Mouse (Mus musculus) stomach, postnatal 0 days (tissue): ENCODE results near the gene Map7. TPM values are rescaled to one million over a fixed set of nuclear protein-coding genes. Genes with fewer than 3 reads are reported as not detected.

Experiments
- ATAC-seq: fragments of 200-750 bp; cut with Nextera tagmentation; 2 replicates; pipeline ENCODE4 v1.8.0; 2017; ENCODE audit not compliant: low FRiP score, low TSS enrichment
- DNase-seq: peaks from one replicate; pipeline ENCODE4 v3.0.0-alpha.2; 2016; ENCODE audit warnings: low spot score
- H3K27ac ChIP-seq: fragments of 300-500 bp; sonication (generic); replicated peaks from 2 replicates; pipeline ENCODE4 v1.5.1; 2014; ENCODE audit warnings: mild to moderate bottlenecking, control low read depth
- H3K27me3 ChIP-seq: fragments of 300-500 bp; sonication (generic); 2 replicates; pipeline ENCODE4 v1.6.1; 2014; ENCODE audit warnings: low read length; ENCODE audit not compliant: control insufficient read depth, insufficient read depth
- H3K36me3 ChIP-seq: fragments of 300-500 bp; sonication (generic); 2 replicates; pipeline ENCODE4 v1.6.1; 2014; ENCODE audit warnings: low read length, mixed read lengths; ENCODE audit not compliant: control insufficient read depth, insufficient read depth
- H3K4me1 ChIP-seq: fragments of 300-500 bp; sonication (generic); replicated peaks from 2 replicates; pipeline ENCODE4 v1.6.1; 2014; ENCODE audit warnings: antibody characterized with exemption; ENCODE audit not compliant: control insufficient read depth, insufficient read depth
- H3K4me2 ChIP-seq: fragments of 300-500 bp; sonication (generic); replicated peaks from 2 replicates; pipeline ENCODE4 v1.6.1; 2014; ENCODE audit warnings: low read depth, mild to moderate bottlenecking, control low read depth, moderate library complexity
- H3K4me3 ChIP-seq: fragments of 300-500 bp; sonication (generic); 2 replicates; pipeline ENCODE4 v1.5.1; 2014; ENCODE audit warnings: low read depth, low read length, control low read depth
- H3K9ac ChIP-seq: fragments of 300-500 bp; sonication (generic); 2 replicates; pipeline ENCODE4 v1.6.1; 2014; ENCODE audit warnings: mild to moderate bottlenecking, low read length, control low read depth, mixed read lengths
- H3K9me3 ChIP-seq: fragments of 300-500 bp; sonication (generic); 2 replicates; pipeline ENCODE4 v1.6.1; 2016; ENCODE audit warnings: low read length; ENCODE audit not compliant: control insufficient read depth
- CTCF ChIP-seq: IDR thresholded peaks from 2 replicates; pipeline ENCODE4 v1.5.1; 2016; ENCODE audit warnings: antibody characterized with exemption, low read depth, mild to moderate bottlenecking, moderate library complexity
- EP300 ChIP-seq: optimal IDR thresholded peaks from 2 replicates; pipeline ENCODE3; 2016; ENCODE audit warnings: antibody characterized with exemption
- WGBS: fragments of 180-500 bp; shearing (Covaris S2); extraction: QIAGEN DNeasy Blood & Tissue Kit; methylation state at CpG from one replicate; pipeline ENCODE4 v1.1.7; 2014; 5-methylcytosine and 5-hydroxymethylcytosine counted together
- polyA plus RNA-seq: library from polyadenylated mRNA; unstranded; fragments of >200 nt; fragmentation: Nextera tagmentation; extraction: Ambion mirVana; gene quantifications from 2 replicates; pipeline ENCODE4 v1.2.1, GENCODE M21; 2015

The Map7 gene
- polyA plus RNA-seq, 1 experiment from 2014 or later: 23.0 TPM

DNA sequence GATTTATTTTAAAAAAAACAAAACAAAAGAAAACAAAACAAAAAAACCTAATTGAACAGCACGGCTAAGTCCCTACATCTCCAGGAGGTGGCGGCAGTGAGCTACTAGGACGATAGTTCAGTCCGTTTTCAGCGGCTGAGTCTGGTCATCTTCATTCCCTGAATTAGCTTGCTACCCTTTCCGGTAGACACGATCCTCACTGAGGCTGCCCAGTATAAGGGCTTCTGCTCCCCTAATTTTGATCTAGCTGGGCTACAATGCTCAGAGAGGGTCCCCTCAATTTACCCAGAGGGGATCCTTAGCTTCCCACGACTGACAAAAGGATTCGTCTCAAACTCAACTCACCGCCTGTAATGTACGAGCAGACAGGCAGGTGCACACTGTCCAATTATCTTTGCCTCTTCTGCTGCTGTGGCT is 142.2 kb downstream of the Map7 start:
- peak overlapping the region; percentile 17; the same call in 1 of the 2 replicates for H3K4me3 ChIP-seq
- H3K9ac ChIP-seq: no peak overlapping the region
- H3K27me3 ChIP-seq: no peaks in the 10 kb centered on the region
- 15% methylated on average over 11 of the region's 11 CpGs for WGBS
- no peak overlapping the region for H3K27ac ChIP-seq
- TF ChIP-seq EP300 (no peak), CTCF (peak; percentile 94)
- H3K36me3 ChIP-seq: no peaks in the 10 kb centered on the region
- DNase-seq (peak; percentile 84), ATAC-seq (0 out of 2 replicates have a peak, but pooled peaks have one; percentile 41)
- H3K9me3 ChIP-seq: no peaks in the 10 kb centered on the region
- no peaks in the 10 kb centered on the region; the same call in 1 of the 2 replicates for H3K4me1 ChIP-seq
- peak overlapping the region; percentile 50 for H3K4me2 ChIP-seq

DNA sequence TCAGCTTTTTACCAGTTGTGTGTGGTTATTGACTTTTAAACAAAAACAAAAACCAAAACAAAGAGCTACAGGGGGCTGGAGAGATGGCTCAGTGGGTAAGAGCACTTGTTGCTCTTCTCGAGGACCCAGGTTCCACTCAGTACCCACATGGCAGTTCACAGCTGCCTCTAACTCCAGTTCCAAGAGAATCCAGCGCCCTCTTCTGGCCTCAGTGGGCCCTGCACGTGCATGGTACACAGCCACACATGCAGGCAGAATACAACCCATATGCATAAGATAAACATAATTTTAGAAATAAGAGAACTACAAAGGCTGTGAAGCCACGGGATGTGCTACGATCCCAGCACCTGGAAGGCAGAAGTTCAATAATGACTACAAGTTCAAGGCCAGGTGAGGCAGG is 147.7 kb downstream of the Map7 start:
- H3K27ac ChIP-seq: no peak overlapping the region
- H3K4me1 ChIP-seq: no peaks in the 10 kb centered on the region
- H3K4me3 ChIP-seq: no peak overlapping the region
- no peak for ATAC-seq
- peak; percentile 45 for TF ChIP-seq CTCF
- TF ChIP-seq EP300: no peak
- no peak overlapping the region for H3K9ac ChIP-seq
- no peaks in the 10 kb centered on the region for H3K27me3 ChIP-seq
- no peaks in the 10 kb centered on the region for H3K36me3 ChIP-seq
- WGBS: 71% methylated on average over 5 of the region's 5 CpGs
- H3K4me2 ChIP-seq: no peak overlapping the region
- H3K9me3 ChIP-seq: no peaks in the 10 kb centered on the region
- DNase-seq: no peak

DNA sequence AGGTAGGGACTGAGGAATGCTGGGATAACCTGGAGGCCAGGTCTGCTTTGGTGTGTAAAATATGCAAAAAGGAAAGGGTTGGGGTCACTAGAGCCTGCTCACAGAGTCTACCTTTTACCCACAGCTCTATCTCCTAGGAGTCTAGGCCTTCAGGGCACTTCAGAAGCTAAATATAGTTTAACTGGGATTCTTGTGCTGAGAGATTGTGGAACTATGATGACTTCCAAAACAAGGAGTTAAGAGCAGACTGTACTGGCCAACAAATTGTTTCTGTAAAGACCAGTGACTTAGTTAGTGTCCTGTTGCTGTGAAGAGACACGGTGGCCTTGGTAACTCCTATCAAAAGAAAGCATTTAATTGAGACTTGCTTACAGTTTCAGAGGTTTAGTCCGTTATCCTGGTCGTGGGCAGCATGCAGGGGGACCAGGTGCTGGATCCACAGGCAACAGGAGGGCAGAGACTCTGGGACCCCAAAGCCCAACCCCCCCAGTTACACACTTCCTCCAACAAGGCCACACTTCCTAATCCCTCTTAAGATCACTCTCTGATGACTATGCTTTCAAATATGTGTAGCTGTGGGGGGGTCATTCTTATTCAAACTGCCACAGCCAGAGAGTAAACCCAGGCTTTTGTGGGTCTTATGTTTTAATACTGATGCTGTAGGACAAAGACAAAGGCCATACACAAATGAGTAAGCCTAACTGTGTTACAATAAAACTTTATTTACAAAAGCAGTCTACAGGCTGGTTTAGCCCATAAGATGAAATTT is 150.1 kb downstream of the Map7 start:
- Histone ChIP-seq H3K4me3 (no peak overlapping the region), H3K9me3 (no peaks in the 10 kb centered on the region), H3K4me1 (no peaks in the 10 kb centered on the region), H3K4me2 (no peak overlapping the region), H3K27ac (no peak overlapping the region), H3K9ac (no peak overlapping the region), H3K36me3 (no peaks in the 10 kb centered on the region), H3K27me3 (no peaks in the 10 kb centered on the region)
- ATAC-seq: no peak
- 59% methylated on average over 3 of the region's 3 CpGs for WGBS
- TF ChIP-seq CTCF (no peak), EP300 (no peak)
- no peak for DNase-seq

DNA sequence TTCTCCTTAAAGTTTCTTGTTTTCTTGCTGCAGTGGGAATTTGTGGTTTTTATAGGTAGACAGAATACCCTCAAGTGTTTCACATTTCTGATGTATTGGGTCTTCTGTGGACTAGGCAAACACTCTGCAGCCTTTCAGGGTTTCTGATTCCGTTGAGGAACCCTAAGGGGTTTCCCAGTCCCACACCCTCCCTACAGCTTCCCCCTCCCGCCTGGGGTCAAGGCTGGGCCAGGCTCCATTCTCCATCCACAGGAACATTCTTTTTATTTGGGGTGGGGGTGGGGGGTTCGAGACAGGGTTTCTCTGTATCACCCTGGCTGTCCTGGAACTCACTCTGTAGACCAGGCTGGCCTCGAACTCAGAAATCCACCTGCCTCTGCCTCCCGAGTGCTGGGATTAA is 150.8 kb downstream of the Map7 start:
- Histone ChIP-seq H3K4me3 (no peak overlapping the region), H3K4me1 (no peaks in the 10 kb centered on the region), H3K36me3 (no peaks in the 10 kb centered on the region), H3K9ac (no peak overlapping the region), H3K27ac (no peak overlapping the region), H3K4me2 (no peak overlapping the region), H3K27me3 (no peaks in the 10 kb centered on the region), H3K9me3 (no peaks in the 10 kb centered on the region)
- no peak for DNase-seq
- ATAC-seq: no peak
- TF ChIP-seq EP300 (no peak), CTCF (no peak)
- WGBS: 76% methylated on average over 5 of the region's 5 CpGs

DNA sequence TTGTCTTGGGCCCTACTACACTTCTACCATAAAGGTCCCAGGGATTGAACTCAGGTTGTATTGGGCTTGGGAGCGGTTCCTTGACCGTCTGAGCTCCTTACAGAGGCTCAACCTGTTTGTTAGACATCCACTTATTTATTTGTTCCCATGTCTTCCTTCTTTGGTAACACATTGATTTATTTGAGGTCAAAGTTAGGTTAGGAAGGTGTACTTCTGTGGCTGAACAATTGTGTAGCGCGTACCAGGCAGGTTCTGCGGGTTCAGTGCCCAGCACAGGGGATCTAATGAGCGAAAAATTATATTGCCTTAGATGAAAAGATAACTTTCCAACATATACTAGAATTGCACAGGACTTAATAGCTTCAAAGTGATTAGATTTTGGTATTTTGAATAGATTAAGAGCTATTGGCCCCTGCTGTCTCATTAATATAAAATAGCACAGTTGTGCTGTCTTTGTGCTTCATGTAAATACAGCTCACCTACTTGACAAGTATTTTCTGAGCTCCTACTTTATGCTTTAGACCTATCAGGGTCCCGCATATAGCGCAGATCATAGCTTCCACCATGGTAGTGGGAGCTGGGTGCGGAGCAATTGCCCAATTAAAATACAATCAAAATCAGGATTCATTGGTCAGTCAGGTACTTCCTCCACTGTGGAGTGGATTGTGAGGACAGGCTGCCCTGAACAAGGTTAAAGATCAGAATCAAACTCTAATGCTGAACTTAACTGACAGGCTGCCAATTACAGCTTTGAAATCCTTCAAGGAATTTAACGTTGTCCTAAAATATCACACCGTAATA is 162.9 kb downstream of the Map7 start:
- Histone ChIP-seq H3K36me3 (no peaks in the 10 kb centered on the region), H3K27ac (peak overlapping the region; percentile 100), H3K27me3 (no peaks in the 10 kb centered on the region), H3K4me1 (0 out of 2 replicates have a peak, but pooled peaks cover 3% of the 10 kb centered on the region), H3K4me3 (peak overlapping the region; percentile 96), H3K4me2 (peak overlapping the region; percentile 56), H3K9ac (peak overlapping the region; percentile 87), H3K9me3 (no peaks in the 10 kb centered on the region)
- DNase-seq (no peak), ATAC-seq (no peak)
- WGBS: 35% methylated on average over 11 of the region's 11 CpGs
- TF ChIP-seq EP300: no peak
- no peak for TF ChIP-seq CTCF
